Mouse (Mus musculus) midbrain, embryonic 16.5 days (tissue): Measurements from ENCODE around the gene Dnm3. TPM values are rescaled to one million over a fixed set of nuclear protein-coding genes. Genes with fewer than 3 reads are reported as not detected.

ENCODE experiments used
- ATAC-seq: fragments of 200-750 bp; cut with Nextera tagmentation; 2 replicates; pipeline ENCODE4 v1.8.0; 2017; ENCODE audit warnings: moderate TSS enrichment
- H3K27ac ChIP-seq: fragments of 300-500 bp; sonication (generic); 2 replicates; pipeline ENCODE4 v1.5.1; 2014; ENCODE audit warnings: mild to moderate bottlenecking, low read length, mixed read lengths
- H3K27me3 ChIP-seq: fragments of 300-500 bp; sonication (generic); 2 replicates; pipeline ENCODE4 v1.6.1; 2014; ENCODE audit warnings: low read depth, low read length, mixed read lengths; ENCODE audit not compliant: control insufficient read depth, insufficient read depth
- H3K36me3 ChIP-seq: fragments of 300-500 bp; sonication (generic); 2 replicates; pipeline ENCODE4 v1.6.1; 2014; ENCODE audit warnings: mild to moderate bottlenecking, low read length, moderate library complexity, mixed read lengths; ENCODE audit not compliant: control insufficient read depth, insufficient read depth
- H3K4me1 ChIP-seq: fragments of 300-500 bp; sonication (generic); 2 replicates; pipeline ENCODE4 v1.6.1; 2014; ENCODE audit warnings: mild to moderate bottlenecking, low read length, mixed read lengths; ENCODE audit not compliant: control insufficient read depth, insufficient read depth
- H3K4me2 ChIP-seq: fragments of 300-500 bp; sonication (generic); 2 replicates; pipeline ENCODE4 v1.6.1; 2014; ENCODE audit warnings: mild to moderate bottlenecking, low read length, mixed read lengths
- H3K4me3 ChIP-seq: fragments of 300-500 bp; sonication (generic); 2 replicates; pipeline ENCODE4 v1.5.1; 2014; ENCODE audit warnings: low read depth, mild to moderate bottlenecking, low read length, moderate library complexity, mixed read lengths
- H3K9ac ChIP-seq: fragments of 300-500 bp; sonication (generic); 2 replicates; pipeline ENCODE4 v1.6.1; 2014; ENCODE audit warnings: low read depth, low read length, mixed read lengths
- H3K9me3 ChIP-seq: fragments of 300-500 bp; sonication (generic); replicated peaks from 2 replicates; pipeline ENCODE4 v1.6.1; 2014; ENCODE audit warnings: mild to moderate bottlenecking, low read length, mixed read lengths; ENCODE audit not compliant: control insufficient read depth, poor library complexity, severe bottlenecking
- WGBS: fragments of 180-500 bp; shearing (Covaris S2); extraction: QIAGEN DNeasy Blood & Tissue Kit; methylation state at CpG from one replicate; pipeline ENCODE4 v1.1.7; 2014; 5-methylcytosine and 5-hydroxymethylcytosine counted together
- polyA plus RNA-seq: library from polyadenylated mRNA; unstranded; fragments of >200 nt; fragmentation: Nextera tagmentation; extraction: Ambion mirVana; gene quantifications from 2 replicates; pipeline ENCODE4 v1.2.1, GENCODE M21; 2015

Gene Dnm3
- polyA plus RNA-seq, 1 experiment from 2014 or later, result 69.4 TPM

DNA sequence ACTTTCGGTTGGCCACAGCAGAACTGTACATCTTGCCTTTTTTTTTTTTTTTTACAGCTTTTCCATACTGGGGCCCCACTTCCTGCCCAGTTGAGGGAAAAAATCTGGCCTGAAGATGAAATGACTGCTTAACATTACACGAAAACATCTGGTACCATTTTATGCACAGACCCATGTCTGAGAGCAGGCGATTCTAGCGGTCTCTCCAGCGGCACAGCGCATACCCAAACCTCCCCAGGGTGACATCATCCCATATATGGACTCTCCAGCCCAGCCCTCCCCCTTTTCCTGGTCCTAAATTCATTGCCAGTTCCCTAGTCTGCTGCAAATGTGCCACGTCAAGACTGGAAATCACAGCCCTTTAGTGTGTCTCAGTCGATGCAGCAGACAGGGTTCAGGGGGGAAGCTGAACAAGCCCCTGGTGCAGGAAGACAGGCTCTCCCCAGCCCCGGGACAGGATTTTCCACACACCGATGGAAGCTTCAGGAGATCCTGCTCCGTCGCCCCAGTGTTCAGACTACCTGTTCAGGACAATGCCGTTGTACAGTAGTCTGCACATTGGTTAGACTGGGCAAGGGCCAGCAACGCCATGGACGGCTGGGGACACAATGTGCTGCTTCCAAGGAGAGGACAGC lies 260.4 kb downstream of the Dnm3 start:
- Histone ChIP-seq H3K36me3 (no peaks in the 10 kb centered on the region), H3K4me3 (no peak overlapping the region), H3K9me3 (no peaks in the 10 kb centered on the region), H3K27ac (no peak overlapping the region), H3K27me3 (no peaks in the 10 kb centered on the region), H3K4me1 (no peaks in the 10 kb centered on the region), H3K4me2 (no peak overlapping the region), H3K9ac (no peak overlapping the region)
- ATAC-seq, result no peak; the same call in 1 of the 2 replicates
- 80% methylated on average over 15 of the region's 15 CpGs for WGBS

DNA sequence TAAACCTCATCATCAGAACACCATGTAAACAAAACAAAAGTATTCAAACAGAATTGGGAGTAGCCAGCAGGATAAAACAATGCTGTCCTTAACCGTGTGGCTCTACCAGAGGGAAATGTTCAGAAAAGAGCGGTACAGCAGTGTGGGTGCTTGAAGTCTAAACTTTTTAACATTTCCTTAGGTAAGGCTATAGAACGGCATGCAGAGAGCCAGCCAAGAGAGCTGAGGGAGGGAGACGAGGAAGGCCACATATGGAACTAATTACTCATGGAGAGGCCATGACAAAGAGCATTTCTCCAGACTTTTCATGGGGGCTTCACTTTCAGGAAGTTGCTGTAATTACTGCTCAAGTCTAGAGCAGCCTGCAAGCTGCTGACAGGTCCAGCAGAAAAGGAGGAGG lies 261.2 kb downstream of the Dnm3 start:
- Histone ChIP-seq H3K4me1 (no peaks in the 10 kb centered on the region), H3K9ac (no peak overlapping the region), H3K4me2 (no peak overlapping the region), H3K27me3 (no peaks in the 10 kb centered on the region), H3K27ac (no peak overlapping the region), H3K36me3 (no peaks in the 10 kb centered on the region), H3K9me3 (no peaks in the 10 kb centered on the region), H3K4me3 (no peak overlapping the region)
- no peak for ATAC-seq
- WGBS, result 35% methylated on average over 4 of the region's 4 CpGs

DNA sequence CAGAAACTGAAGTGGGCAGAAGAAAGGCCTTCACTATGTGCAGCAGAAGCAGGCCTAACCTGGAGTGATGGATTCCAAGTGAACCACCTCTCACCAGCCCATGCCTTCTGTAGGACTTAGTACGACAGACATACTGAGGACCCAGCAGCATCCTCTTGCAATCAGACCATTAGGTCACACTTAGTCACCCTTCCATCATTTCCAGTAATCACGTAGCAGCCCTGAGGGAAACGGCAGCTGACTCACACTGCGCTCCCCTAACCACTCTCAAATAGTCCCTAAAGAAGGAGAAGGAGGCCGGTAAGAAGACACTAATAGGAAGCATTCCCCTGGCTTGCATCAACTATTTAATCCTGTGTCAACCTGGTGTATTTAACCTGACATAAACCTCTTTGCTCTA lies 262.1 kb downstream of the Dnm3 start:
- Histone ChIP-seq H3K4me2 (no peak overlapping the region), H3K4me1 (no peaks in the 10 kb centered on the region), H3K4me3 (no peak overlapping the region), H3K9ac (no peak overlapping the region), H3K27ac (no peak overlapping the region), H3K9me3 (no peaks in the 10 kb centered on the region), H3K36me3 (no peaks in the 10 kb centered on the region), H3K27me3 (no peaks in the 10 kb centered on the region)
- no peak for ATAC-seq
- 75% methylated on average over 5 of the region's 5 CpGs for WGBS

DNA sequence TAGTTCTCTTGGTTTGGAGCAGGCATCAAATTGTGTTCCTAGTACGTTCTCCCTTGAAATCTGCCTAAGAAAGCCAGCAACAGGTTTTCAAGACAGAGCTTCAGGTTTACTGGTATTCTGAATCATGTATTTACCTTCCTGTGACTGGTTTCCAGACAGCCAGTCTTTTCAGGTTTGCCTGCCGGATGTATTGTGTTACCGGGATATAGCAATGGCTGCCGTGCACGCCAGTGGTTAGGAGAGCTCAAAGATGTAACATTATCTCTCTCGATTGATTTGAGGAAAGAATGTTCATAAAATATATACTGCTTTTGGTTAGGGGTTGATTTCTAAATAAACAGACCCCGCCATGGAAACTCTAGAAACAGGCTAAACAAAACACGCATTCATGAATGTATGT lies 264.8 kb downstream of the Dnm3 start:
- no peak overlapping the region for H3K4me2 ChIP-seq

DNA sequence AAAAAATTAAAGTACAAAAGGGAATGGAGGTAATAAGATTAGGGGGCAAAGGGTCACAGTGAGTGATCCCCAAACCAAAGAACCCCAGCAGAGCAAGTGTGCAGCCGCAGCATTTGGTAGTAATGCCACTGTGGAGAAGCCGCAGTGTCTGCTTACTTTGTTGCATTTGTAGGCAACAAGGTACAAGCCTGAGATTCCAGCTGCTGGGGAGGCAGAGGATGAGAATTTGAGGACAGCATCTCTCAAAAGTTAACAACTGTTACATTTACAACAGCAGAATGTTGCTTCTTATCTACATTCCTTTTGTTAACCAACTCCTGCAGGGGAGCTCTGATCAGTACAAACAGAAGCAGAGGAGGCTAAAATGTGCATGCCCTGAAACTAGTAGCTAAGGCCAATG lies 267.3 kb downstream of the Dnm3 start:
- Histone ChIP-seq H3K4me1 (peaks cover 2% of the 10 kb centered on the region; the same call in 1 of the 2 replicates), H3K9ac (no peak overlapping the region), H3K27me3 (no peaks in the 10 kb centered on the region), H3K4me2 (no peak overlapping the region), H3K9me3 (no peaks in the 10 kb centered on the region), H3K27ac (no peak overlapping the region), H3K4me3 (no peak overlapping the region), H3K36me3 (no peaks in the 10 kb centered on the region)
- no peak for ATAC-seq
- 25% methylated on average over 2 of the region's 2 CpGs for WGBS

More for the DNA sequence above, 264.8 kb downstream of the Dnm3 start:
- Histone ChIP-seq H3K9me3 (no peaks in the 10 kb centered on the region), H3K27me3 (no peaks in the 10 kb centered on the region), H3K36me3 (no peaks in the 10 kb centered on the region), H3K4me3 (no peak overlapping the region), H3K4me1 (peaks cover 2% of the 10 kb centered on the region; the same call in 1 of the 2 replicates), H3K9ac (no peak overlapping the region), H3K27ac (no peak overlapping the region)
- ATAC-seq, result no peak
- 88% methylated on average over 8 of the region's 8 CpGs for WGBS

DNA sequence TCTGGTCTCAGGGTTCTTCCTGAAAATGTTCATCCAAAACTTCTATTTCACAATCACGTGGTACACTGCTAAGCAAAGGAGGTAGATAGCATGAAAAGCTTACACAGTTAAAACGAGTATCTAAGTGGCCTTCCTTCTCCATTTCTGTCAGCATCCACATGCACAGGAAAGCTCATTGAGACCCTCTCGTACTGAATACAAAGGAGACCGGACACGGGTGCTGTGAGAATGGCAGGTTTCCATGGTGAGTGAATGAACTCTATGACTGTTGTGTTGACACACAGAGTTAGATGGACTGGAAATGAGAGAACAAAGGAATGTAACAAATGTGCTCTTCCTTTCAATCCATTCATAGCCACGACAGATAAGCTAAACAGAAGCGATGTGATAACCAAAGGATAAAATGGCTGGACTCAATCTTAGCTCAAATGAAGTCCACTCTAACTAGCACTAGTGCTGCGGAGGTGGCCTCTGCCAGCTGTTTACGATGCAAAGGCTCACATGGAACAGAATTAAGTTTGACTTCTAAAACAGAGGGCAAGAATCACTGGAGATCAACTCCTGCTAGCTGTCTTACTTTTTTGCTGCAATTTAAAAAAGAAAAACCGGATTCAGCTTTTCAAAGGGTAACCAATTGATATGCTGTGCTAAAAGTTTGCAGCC lies 268.2 kb downstream of the Dnm3 start:
- Histone ChIP-seq H3K4me3 (no peak overlapping the region), H3K4me1 (peaks cover 2% of the 10 kb centered on the region; the same call in 1 of the 2 replicates), H3K4me2 (no peak overlapping the region), H3K27ac (no peak overlapping the region), H3K9ac (no peak overlapping the region), H3K27me3 (no peaks in the 10 kb centered on the region), H3K9me3 (no peaks in the 10 kb centered on the region), H3K36me3 (no peaks in the 10 kb centered on the region)
- peak; percentile 68; the same call in 1 of the 2 replicates for ATAC-seq
- WGBS, result 9% methylated on average over 10 of the region's 10 CpGs

DNA sequence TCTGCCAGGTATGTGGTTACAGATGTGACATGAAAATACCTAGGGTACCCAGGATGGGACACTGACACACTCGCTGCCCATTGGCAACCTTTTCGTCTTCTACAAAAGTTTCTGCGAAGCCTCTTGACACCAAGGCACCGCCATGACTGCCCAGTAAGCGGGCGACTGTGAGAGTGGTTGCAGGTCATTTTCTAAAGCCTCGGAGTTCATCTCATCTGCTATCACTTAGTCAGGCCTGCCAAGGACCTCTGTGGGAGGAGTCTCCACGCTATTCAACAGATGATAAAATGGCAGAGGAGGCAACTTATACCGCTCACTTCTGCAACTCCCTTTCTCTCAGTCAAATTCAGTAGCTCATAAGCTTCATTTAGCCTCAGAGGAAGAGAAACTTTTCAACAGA lies 268.8 kb downstream of the Dnm3 start:
- 80% methylated on average over 9 of the region's 9 CpGs for WGBS
- ATAC-seq, result no peak

DNA sequence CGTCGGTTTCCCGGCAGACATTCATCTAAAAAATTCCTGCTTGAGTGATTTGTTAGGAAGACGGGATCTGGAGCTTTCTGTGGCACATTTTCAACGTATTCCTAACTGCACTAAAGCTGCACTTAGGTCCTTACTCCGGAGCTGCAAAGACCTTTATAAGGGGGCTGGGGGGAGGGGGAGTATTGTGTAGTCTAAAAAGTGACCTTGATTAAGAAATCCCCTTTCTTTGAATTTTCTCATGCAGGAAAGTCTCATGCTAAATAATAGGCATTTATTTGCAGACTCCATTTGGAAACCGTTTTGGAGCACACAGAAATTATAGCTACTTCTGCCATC lies 270.2 kb downstream of the Dnm3 start:
- no peak overlapping the region for H3K4me2 ChIP-seq
- ATAC-seq, result no peak
- peaks cover 2% of the 10 kb centered on the region; the same call in 1 of the 2 replicates for H3K4me1 ChIP-seq
- H3K27me3 ChIP-seq, result no peaks in the 10 kb centered on the region
- no peaks in the 10 kb centered on the region for H3K36me3 ChIP-seq
- no peak overlapping the region for H3K4me3 ChIP-seq
- 50% methylated on average over 7 of the region's 7 CpGs for WGBS
- H3K9me3 ChIP-seq, result no peaks in the 10 kb centered on the region
- no peak overlapping the region for H3K9ac ChIP-seq
- H3K27ac ChIP-seq, result no peak overlapping the region

More for the DNA sequence above, 268.8 kb downstream of the Dnm3 start:
- Histone ChIP-seq H3K36me3 (no peaks in the 10 kb centered on the region), H3K4me3 (no peak overlapping the region), H3K4me2 (no peak overlapping the region), H3K4me1 (peaks cover 2% of the 10 kb centered on the region; the same call in 1 of the 2 replicates), H3K9ac (no peak overlapping the region), H3K27me3 (no peaks in the 10 kb centered on the region), H3K9me3 (no peaks in the 10 kb centered on the region), H3K27ac (no peak overlapping the region)

DNA sequence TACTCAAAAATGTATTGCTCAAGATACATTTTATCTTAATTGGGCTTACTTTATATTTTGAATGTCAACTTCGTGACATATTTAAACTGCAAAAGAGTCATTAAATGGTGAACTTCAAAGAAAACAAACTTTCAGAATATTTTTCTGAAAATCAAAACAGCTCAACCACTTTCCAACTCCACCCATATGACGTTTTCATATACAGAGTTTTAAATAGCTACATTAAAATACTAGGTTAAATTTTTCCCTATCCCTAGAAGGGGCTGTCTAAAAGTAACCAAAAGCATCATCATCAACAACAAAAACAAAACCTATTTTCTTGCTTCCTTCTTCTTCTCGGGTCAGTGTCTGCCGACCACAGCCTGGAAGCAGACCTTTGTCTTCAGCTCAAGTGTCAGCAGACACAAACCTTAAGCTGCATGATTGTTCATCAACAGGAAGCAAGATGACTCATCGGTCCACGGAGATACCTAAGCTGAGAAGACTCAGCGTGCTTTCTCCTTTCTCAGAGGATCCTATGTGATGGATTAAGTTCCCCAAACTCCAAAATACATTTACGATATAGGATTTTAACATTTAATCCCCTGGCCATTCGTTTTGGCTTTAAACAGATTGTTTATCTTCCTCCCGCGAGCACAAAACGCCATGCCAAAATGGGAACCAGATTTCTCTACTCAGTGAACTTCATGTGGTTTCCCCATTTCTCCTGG lies 270.7 kb downstream of the Dnm3 start:
- no peak for ATAC-seq
- Histone ChIP-seq H3K27ac (no peak overlapping the region), H3K4me2 (no peak overlapping the region), H3K4me3 (no peak overlapping the region), H3K27me3 (no peaks in the 10 kb centered on the region), H3K4me1 (peaks cover 2% of the 10 kb centered on the region; the same call in 1 of the 2 replicates), H3K36me3 (no peaks in the 10 kb centered on the region), H3K9ac (no peak overlapping the region), H3K9me3 (no peaks in the 10 kb centered on the region)
- 66% methylated on average over 12 of the region's 12 CpGs for WGBS
